Mouse (Mus musculus) 416B (cell line): Measurements from ENCODE around the gene Cyp2c38.
"Not testable (repeated sequence)": the region's sequence is repeated elsewhere in the genome, so short reads cannot be mapped to it uniquely, and the experiment has no call there.

Experiments
- DNase-seq: peaks from one replicate; pipeline ENCODE4 v3.0.0; 2011; ENCODE audit warnings: low read depth

Gene Cyp2c38

DNA sequence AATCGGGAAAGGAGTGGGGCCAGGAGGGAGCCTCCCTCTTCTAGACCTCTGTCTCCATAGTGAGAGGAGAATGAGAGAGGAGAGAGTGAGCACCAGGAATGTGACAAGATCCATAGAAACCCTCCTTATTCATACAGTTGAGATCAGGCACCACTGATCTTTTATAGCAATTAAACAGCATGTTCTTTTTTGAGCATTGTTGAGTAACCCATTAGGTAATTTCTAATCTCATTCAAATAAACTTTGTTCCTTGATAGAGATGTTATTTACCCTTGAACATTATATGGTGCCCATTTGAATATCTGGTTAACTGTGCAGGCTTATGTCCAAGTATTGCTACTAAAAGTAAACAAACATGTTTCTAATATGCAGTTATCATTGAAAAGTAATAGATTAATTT lies at the start of gene Cyp2c38:
Gene Cyp2c38, minus strand, starts transcription at position 135 of the 400 bp plus-strand sequence.
- no peak for DNase-seq

DNA sequence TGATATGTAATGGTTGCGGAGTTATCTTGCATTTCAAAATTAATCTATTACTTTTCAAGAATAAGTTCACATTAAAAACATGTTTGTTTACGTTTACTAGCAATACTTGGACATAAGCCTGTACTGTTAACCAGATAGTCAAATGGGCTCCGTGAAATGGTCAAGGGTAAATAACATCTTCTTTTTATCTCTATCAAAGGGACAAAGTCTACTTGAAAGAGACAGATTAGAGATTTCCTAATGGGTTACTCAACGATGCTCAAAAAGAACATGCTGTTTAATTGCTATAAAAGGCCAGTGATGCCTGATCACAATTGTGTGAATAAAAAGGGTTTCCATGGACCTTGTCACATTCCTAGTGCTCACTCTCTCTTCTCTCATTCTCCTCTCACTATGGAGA lies 47.7 kb upstream of the Cyp2c38 start, which contains the start of gene Cyp2c39:
Gene Cyp2c39, plus strand, starts transcription at position 329 of the 400 bp plus-strand sequence.
- DNase-seq: no peak

GRCm38 (mm10) chr19:39509533-39509932 lies 46.7 kb upstream of the Cyp2c38 start:
- DNase-seq: no peak

DNA sequence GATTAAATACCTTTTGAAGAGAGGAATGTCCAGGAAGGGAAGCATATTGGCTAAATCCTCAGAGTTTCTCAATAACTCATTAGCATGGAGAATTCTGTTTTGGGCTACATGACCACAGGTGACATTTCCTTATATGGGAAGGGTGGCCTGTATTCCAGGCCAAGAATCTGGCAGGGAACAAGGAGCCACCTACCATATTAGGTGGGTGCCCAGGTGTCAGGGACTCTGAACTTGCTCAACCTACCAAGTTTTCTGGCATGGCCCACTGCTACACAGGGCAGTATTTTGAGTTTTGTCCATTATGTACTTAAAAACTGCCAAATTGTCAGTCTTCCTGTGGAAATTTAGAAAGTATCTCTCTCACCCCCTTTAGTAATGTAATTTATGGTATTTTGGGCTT lies 43.5 kb upstream of the Cyp2c38 start:
- DNase-seq: no peak

DNA sequence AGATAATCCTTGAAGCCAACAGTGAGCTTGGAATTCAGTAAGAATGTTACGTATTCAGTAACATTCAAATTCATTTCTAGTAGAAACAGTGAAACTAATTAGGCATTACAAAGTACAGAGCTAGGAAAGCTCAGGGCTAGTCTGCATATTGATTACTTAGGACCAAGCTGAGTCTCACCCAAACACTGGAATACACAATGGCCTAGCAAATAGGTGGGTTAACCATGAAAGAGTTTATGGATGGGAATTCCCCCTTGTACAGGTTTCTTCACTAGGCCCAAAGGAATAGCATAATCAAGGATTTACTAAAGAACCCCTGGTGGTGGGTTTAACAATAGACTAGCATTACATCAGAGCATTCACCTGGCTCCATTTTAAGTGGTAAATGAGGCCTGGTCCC lies 21.1 kb upstream of the Cyp2c38 start:
- DNase-seq: not testable (repeated sequence)

GRCm38 (mm10) chr19:39463923-39464322 lies 1.0 kb upstream of the Cyp2c38 start:
- no peak for DNase-seq
